ENCODE assay signal across 17 mouse cellular contexts in the genomic region with DNA sequence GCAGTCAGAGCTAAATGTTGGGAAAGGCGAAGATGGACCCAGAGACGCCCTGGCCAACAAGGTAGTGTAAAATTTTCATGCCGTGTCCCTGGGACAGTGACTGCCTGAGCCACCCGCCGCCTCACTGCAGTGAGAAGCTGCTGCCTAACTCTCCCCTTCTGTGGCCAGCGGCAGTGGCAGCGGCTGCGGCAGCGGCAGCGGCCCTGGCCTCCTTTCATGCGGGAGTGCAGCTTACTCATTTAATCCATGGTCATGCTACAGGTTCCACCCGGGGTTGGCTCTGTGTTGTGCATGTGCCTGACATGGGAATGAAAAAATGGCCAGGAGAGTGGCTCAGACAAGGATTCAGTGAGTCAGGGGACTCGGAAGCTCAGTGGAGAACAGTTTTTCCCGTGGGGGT. TPM values are rescaled to one million over a fixed set of nuclear protein-coding genes. Genes with fewer than 3 reads are reported as not detected.
DNase-seq lines count a peak whose midpoint lies in the region; ATAC-seq lines count a peak whose summit lies in the region.
"Had no signal": no experiment of that assay in that cellular context is flagged by ENCODE, and none has a peak within 500 bp of the region (broad histone marks: within the 10 kb centered on the region; RNA-seq: fewer than 3 reads in every experiment).

No protein-coding gene starts in this region.

- peaks cover 36% of the 10 kb centered on the region for H3K4me1 ChIP-seq in heart, embryonic 13.5 days
- H3K4me1 ChIP-seq in midbrain, embryonic 12.5 days: peaks cover 26% of the 10 kb centered on the region

- H3K36me3 ChIP-seq in heart, embryonic 13.5 days: no peaks in the 10 kb centered on the region
- peaks cover 39% of the 10 kb centered on the region for H3K36me3 ChIP-seq in midbrain, embryonic 12.5 days

- intact Hi-C loops in left cerebral cortex, postnatal 4 days (cut with DNase I): no loop called here
- intact Hi-C loops in heart, postnatal 36 days (cut with DNase I): no loop called here

- no peak for ATAC-seq in heart, embryonic 13.5 days (ENCODE audit: extremely low read depth, insufficient number of reproducible peaks, low FRiP score, low TSS enrichment)
- ATAC-seq in midbrain, embryonic 12.5 days (ENCODE audit: low FRiP score, low read depth): no peak
- ATAC-seq: inflammation-experienced regulatory T-cells, adult 6 months had no signal

- no peak overlapping the region for H3K27ac ChIP-seq in heart, embryonic 13.5 days (replicated peaks)
- peak overlapping the region; percentile 46 for H3K27ac ChIP-seq in midbrain, embryonic 12.5 days (replicated peaks)
- H3K27ac ChIP-seq: left cerebral cortex, adult 2 months had no signal

- no peak overlapping the region for H3K4me2 ChIP-seq in heart, embryonic 13.5 days
- H3K4me2 ChIP-seq in midbrain, embryonic 12.5 days (replicated peaks): no peak overlapping the region

- DNase-seq in heart, adult 8-10 months (ENCODE audit: low spot score): no peak
- DNase-seq in adrenal gland, adult (ENCODE audit: inconsistent age in 2 of 2, low spot score in 1 of 2): peak; percentile 39 to 81
- DNase-seq in embryo, embryonic 11 days: peak; percentile 37
- no peak for DNase-seq in left cerebral cortex, postnatal 4 days
- no peak for DNase-seq in layer of hippocampus, adult 18-20 months (ENCODE audit: low spot score in 2 of 2)
- DNase-seq in heart, postnatal 36 days: no peak
- DNase-seq: gastrocnemius, postnatal 14 days; kidney, postnatal 36 days; lung, postnatal 10 days; thymus, postnatal 14 days had no signal

- H3K4me3 ChIP-seq in heart, embryonic 13.5 days: no peak overlapping the region
- H3K4me3 ChIP-seq in midbrain, embryonic 12.5 days: no peak overlapping the region
- H3K4me3 ChIP-seq: left cerebral cortex, adult 2 months had no signal

- H3K9me3 ChIP-seq in heart, embryonic 13.5 days: no peaks in the 10 kb centered on the region
- no peaks in the 10 kb centered on the region for H3K9me3 ChIP-seq in midbrain, embryonic 12.5 days

- WGBS in heart, embryonic 13.5 days: 37% methylated on average over 14 of the region's 14 CpGs
- WGBS in midbrain, embryonic 12.5 days: 34% methylated on average over 14 of the region's 14 CpGs

- H3K27me3 ChIP-seq in heart, embryonic 13.5 days (replicated peaks): peaks cover 53% of the 10 kb centered on the region
- H3K27me3 ChIP-seq in midbrain, embryonic 12.5 days: peaks cover 57% of the 10 kb centered on the region

- peak overlapping the region; percentile 20; the same call in 1 of the 2 replicates for H3K9ac ChIP-seq in heart, embryonic 13.5 days
- H3K9ac ChIP-seq in midbrain, embryonic 12.5 days (replicated peaks): no peak overlapping the region

RNA-seq across cellular contexts. Expression of a gene that starts 32.5 kb away (rescaled TPM):
- 1,205 and 1,287 TPM in 2 replicates for polyA plus RNA-seq in heart, embryonic 13.5 days (2015; fragmentation: Nextera tagmentation; extraction: Ambion mirVana)
- total RNA-seq in heart, adult 8-10 months (2022): 100 to 1,000 TPM; 129 to 268 (median 205) TPM
- polyA plus RNA-seq in midbrain, embryonic 12.5 days (2016; fragmentation: Nextera tagmentation; extraction: Ambion mirVana): 475 and 557 TPM in 2 replicates
- total RNA-seq in left cerebral cortex, postnatal 4 days (2021): 10 to 100 TPM; 63.7 to 65.6 TPM
- total RNA-seq in layer of hippocampus, adult 18-20 months (2021): 10 to 100 TPM; 19.1 to 19.3 TPM
- 100 to 1,000 TPM; 241 to 339 TPM for total RNA-seq in heart, postnatal 36 days (2021)
- total RNA-seq: MEL had no signal
- polyA plus RNA-seq: inflammation-experienced regulatory T-cells, adult 6 months had no signal

RNA-seq across cellular contexts. Expression of a gene that starts 53.3 kb away (rescaled TPM):
- 2.5 and 3.2 TPM in 2 replicates for polyA plus RNA-seq in heart, embryonic 13.5 days (2015; fragmentation: Nextera tagmentation; extraction: Ambion mirVana)
- 1 to 10 TPM; 3.0 to 5.1 (median 3.6) TPM for total RNA-seq in heart, adult 8-10 months (2022)
- 87.5 and 98.6 TPM in 2 replicates for polyA plus RNA-seq in midbrain, embryonic 12.5 days (2016; fragmentation: Nextera tagmentation; extraction: Ambion mirVana)
- 100 to 1,000 TPM; 277 to 282 TPM for total RNA-seq in left cerebral cortex, postnatal 4 days (2021)
- total RNA-seq in layer of hippocampus, adult 18-20 months (2021): 100 to 1,000 TPM in 1 of 2 experiments, 10 to 100 TPM in 1; 99.7 to 105 TPM
- 1 to 10 TPM; 2.9 to 3.3 TPM for total RNA-seq in heart, postnatal 36 days (2021)
- total RNA-seq: common myeloid progenitor, adult 5-6 weeks; liver, adult 2 months; MEL had no signal

Comparison
In these comparisons a context has a peak if more than half of its experiments do, and no peak if none do; other contexts are left out.
1. DNase-seq: peak in adrenal gland, adult (2 of 2) and embryo, embryonic 11 days (single experiment); none in heart, adult 8-10 months (single experiment), left cerebral cortex, postnatal 4 days (single experiment), layer of hippocampus, adult 18-20 months (0 of 2) and heart, postnatal 36 days (0 of 2).
2. RNA of a gene that starts 53.3 kb away (total RNA-seq): 277 to 282 TPM in left cerebral cortex, postnatal 4 days and 99.7 to 105 TPM in layer of hippocampus, adult 18-20 months; 3.0 to 5.1 TPM in heart, adult 8-10 months and 2.9 to 3.3 TPM in heart, postnatal 36 days; every median in the first group is over 10 times any median in the second.